Mouse (Mus musculus) WW6 (cell line): ENCODE results near the gene Mmp28.

ENCODE experiments used
- DNase-seq: peaks from one replicate; pipeline ENCODE4 v3.0.0-alpha.2; 2013; ENCODE audit warnings: low read depth, low spot score

Gene Mmp28

GRCm38 (mm10) chr11:83409087-83409754, 53.6 kb downstream of the Mmp28 start, which contains the start of gene Rasl10b:
TSS of gene Rasl10b (plus strand) at chr11:83409137.
- no peak for DNase-seq

- DNase-seq, result no peak
Measured at GRCm38 (mm10) chr11:83408242-83408641, 54.6 kb downstream of the Mmp28 start.

GRCm38 (mm10) chr11:83406391-83406790, 56.5 kb downstream of the Mmp28 start:
- no peak for DNase-seq

GRCm38 (mm10) chr11:83403787-83404186, 59.1 kb downstream of the Mmp28 start:
- no peak for DNase-seq

- DNase-seq, result no peak
Measured at GRCm38 (mm10) chr11:83398724-83399123, 64.1 kb downstream of the Mmp28 start.

GRCm38 (mm10) chr11:83397626-83398025, 65.2 kb downstream of the Mmp28 start:
- DNase-seq, result no peak

- no peak for DNase-seq
Measured at GRCm38 (mm10) chr11:83394802-83395439, 68.0 kb downstream of the Mmp28 start.

- no peak for DNase-seq
Measured at GRCm38 (mm10) chr11:83393062-83393461, 69.8 kb downstream of the Mmp28 start.
